Mouse (Mus musculus) embryonic facial prominence, embryonic 14.5 days (tissue): Measurements from ENCODE around the gene Sh3rf3. TPM values are rescaled to one million over a fixed set of nuclear protein-coding genes. Genes with fewer than 3 reads are reported as not detected.

Experiments used
- ATAC-seq: fragments of 200-750 bp; cut with Nextera tagmentation; 2 replicates; pipeline ENCODE4 v1.8.0; 2017; ENCODE audit warnings: low read depth, moderate number of reproducible peaks, moderate TSS enrichment
- DNase-seq: peaks from one replicate; pipeline ENCODE4 v3.0.0-alpha.2; 2015; ENCODE audit warnings: low spot score
- H3K27ac ChIP-seq: fragments of 300-500 bp; sonication (generic); replicated peaks from 2 replicates; pipeline ENCODE4 v1.5.1; 2014; ENCODE audit warnings: low read depth, mild to moderate bottlenecking, low read length, moderate library complexity
- H3K27me3 ChIP-seq: fragments of 300-500 bp; sonication (generic); replicated peaks from 2 replicates; pipeline ENCODE4 v1.6.1; 2014; ENCODE audit warnings: low read length; ENCODE audit not compliant: control insufficient read depth, insufficient read depth
- H3K36me3 ChIP-seq: fragments of 300-500 bp; sonication (generic); 2 replicates; pipeline ENCODE4 v1.6.1; 2014; ENCODE audit warnings: low read length, mixed read lengths; ENCODE audit not compliant: control insufficient read depth, insufficient read depth
- H3K4me1 ChIP-seq: fragments of 300-500 bp; sonication (generic); 2 replicates; pipeline ENCODE4 v1.6.1; 2014; ENCODE audit warnings: antibody characterized with exemption, low read length; ENCODE audit not compliant: control insufficient read depth, insufficient read depth
- H3K4me2 ChIP-seq: fragments of 300-500 bp; sonication (generic); 2 replicates; pipeline ENCODE4 v1.6.1; 2014; ENCODE audit warnings: low read depth, mild to moderate bottlenecking, low read length, moderate library complexity, mixed read lengths
- H3K4me3 ChIP-seq: fragments of 300-500 bp; sonication (generic); 2 replicates; pipeline ENCODE4 v1.5.1; 2014; ENCODE audit warnings: low read depth, mild to moderate bottlenecking, low read length
- H3K9ac ChIP-seq: fragments of 300-500 bp; sonication (generic); 2 replicates; pipeline ENCODE4 v1.6.1; 2014; ENCODE audit warnings: low read depth, mild to moderate bottlenecking, low read length, moderate library complexity, mixed read lengths
- H3K9me3 ChIP-seq: fragments of 300-500 bp; sonication (generic); 2 replicates; pipeline ENCODE4 v1.6.1; 2016; ENCODE audit warnings: low read length; ENCODE audit not compliant: control insufficient read depth
- WGBS: fragments of 180-500 bp; shearing (Covaris S2); extraction: QIAGEN DNeasy Blood & Tissue Kit; methylation state at CpG from one replicate; pipeline ENCODE4 v1.1.7; 2014; 5-methylcytosine and 5-hydroxymethylcytosine counted together
- polyA plus RNA-seq: library from polyadenylated mRNA; unstranded; fragments of >200 nt; fragmentation: Nextera tagmentation; extraction: Ambion mirVana; gene quantifications from 2 replicates; pipeline ENCODE4 v1.2.1, GENCODE M21; 2014

Sh3rf3 gene
- polyA plus RNA-seq, 1 experiment from 2014 or later, result 3.1 TPM

DNA sequence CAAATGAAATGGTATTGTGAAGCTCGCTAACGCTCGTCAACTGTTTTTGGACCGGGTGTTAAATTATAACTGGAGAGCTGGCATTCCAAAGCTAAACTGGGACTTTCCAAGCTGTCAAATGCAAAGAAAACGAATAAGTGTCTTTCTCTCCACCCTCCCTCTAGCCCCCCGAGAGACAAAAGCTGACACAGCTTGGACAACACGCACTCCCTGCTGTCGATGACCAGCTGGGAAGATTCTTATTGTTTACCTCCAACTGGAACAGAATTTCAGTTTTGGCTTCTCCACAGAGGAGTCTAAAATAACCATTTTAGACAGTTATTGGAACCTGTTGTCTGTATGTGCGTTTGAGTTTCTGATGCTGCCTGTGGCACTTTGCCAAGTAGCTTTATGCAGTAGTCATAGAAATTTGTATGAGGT is 123.3 kb downstream of the Sh3rf3 start:
- 0 out of 2 replicates have a peak, but pooled peaks cover 3% of the 10 kb centered on the region for H3K27me3 ChIP-seq
- H3K4me1 ChIP-seq, result 0 out of 2 replicates have a peak, but pooled peaks cover 18% of the 10 kb centered on the region
- DNase-seq (peak; percentile 39), ATAC-seq (no peak)
- H3K27ac ChIP-seq, result no peak overlapping the region
- H3K36me3 ChIP-seq, result no peaks in the 10 kb centered on the region
- WGBS, result 59% methylated on average over 9 of the region's 9 CpGs
- no peak overlapping the region for H3K4me2 ChIP-seq
- H3K4me3 ChIP-seq, result no peak overlapping the region
- H3K9ac ChIP-seq, result no peak overlapping the region
- no peaks in the 10 kb centered on the region for H3K9me3 ChIP-seq

GRCm38 (mm10) chr10:58937521-58937920 is 124.4 kb downstream of the Sh3rf3 start:
- Histone ChIP-seq H3K9me3 (no peaks in the 10 kb centered on the region), H3K4me1 (0 out of 2 replicates have a peak, but pooled peaks cover 15% of the 10 kb centered on the region), H3K27me3 (0 out of 2 replicates have a peak, but pooled peaks cover 3% of the 10 kb centered on the region), H3K4me2 (no peak overlapping the region), H3K9ac (no peak overlapping the region), H3K36me3 (no peaks in the 10 kb centered on the region), H3K27ac (no peak overlapping the region), H3K4me3 (no peak overlapping the region)
- 51% methylated on average over 3 of the region's 3 CpGs for WGBS
- DNase-seq (no peak), ATAC-seq (no peak)

GRCm38 (mm10) chr10:58942819-58943218 is 129.7 kb downstream of the Sh3rf3 start:
- 66% methylated on average over 3 of the region's 3 CpGs for WGBS
- no peaks in the 10 kb centered on the region for H3K9me3 ChIP-seq
- ATAC-seq, result no peak
- no peak overlapping the region for H3K9ac ChIP-seq
- H3K4me3 ChIP-seq, result no peak overlapping the region
- no peak overlapping the region for H3K4me2 ChIP-seq
- H3K36me3 ChIP-seq, result no peaks in the 10 kb centered on the region
- 0 out of 2 replicates have a peak, but pooled peaks cover 5% of the 10 kb centered on the region for H3K4me1 ChIP-seq
- H3K27me3 ChIP-seq, result 0 out of 2 replicates have a peak, but pooled peaks cover 3% of the 10 kb centered on the region
- no peak overlapping the region for H3K27ac ChIP-seq
- no peak for DNase-seq

DNA sequence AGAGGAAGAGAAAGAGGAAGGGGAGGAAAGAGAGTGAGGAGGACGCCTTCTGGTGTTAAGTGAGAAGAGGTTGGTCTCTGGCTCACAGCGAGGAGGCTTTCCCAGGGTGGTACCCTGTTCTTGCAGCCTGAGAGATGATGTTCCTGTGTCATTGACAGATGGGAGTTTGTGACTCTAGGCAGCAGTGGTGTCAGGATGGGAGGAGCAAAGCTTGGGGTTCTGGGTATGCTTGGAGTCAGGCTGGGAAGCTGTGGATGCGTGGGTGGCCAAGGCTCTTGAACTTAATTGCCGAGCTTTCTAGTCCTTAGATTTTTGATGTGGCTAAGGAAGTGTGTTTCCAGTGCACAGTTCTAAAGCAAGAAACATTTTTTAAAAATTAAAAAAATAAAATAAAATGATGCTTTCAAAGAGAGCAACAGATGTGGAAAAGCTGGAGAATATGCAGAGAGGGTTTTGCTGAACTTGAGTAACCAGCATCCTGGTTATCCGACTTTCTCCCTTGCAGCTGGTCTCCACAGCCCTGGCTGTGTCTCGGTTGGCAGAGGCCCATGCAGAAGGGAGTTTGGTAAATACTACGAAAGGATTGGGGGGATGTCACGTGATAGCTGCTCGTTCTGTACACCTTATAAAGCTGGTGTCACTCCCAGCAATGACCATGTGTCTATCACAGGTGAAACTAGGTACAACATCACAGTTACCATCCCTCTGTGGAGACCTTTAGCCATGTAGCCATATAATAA is 130.7 kb downstream of the Sh3rf3 start:
- H3K4me2 ChIP-seq, result no peak overlapping the region
- DNase-seq (no peak), ATAC-seq (0 out of 2 replicates have a peak, but pooled peaks have one; percentile 33)
- no peaks in the 10 kb centered on the region for H3K36me3 ChIP-seq
- H3K9me3 ChIP-seq, result no peaks in the 10 kb centered on the region
- 0 out of 2 replicates have a peak, but pooled peaks cover 3% of the 10 kb centered on the region for H3K27me3 ChIP-seq
- no peak overlapping the region for H3K27ac ChIP-seq
- 64% methylated on average over 9 of the region's 9 CpGs for whole genome bisulfite sequencing
- H3K4me3 ChIP-seq, result no peak overlapping the region
- H3K9ac ChIP-seq, result no peak overlapping the region
- H3K4me1 ChIP-seq, result 0 out of 2 replicates have a peak, but pooled peaks cover 5% of the 10 kb centered on the region

DNA sequence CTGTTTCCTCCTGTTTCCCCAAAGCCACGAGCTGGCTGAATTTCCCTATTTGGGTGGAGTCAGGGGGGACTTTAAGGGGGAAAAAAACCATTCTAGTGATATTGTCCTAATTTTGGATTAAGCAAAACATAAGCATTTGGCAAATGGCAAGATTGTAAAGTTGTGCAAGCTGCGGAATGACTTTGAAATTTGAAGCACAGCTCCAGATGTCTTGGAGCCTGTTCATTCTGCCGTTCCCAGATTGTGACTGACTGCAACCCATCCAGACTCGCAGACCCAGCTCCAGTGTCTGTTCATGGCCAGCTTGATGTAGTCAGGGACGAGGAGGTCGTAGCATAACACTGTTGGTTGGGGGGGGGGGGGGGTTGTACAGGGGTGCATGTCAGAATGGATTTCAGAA is 131.8 kb downstream of the Sh3rf3 start:
- Histone ChIP-seq H3K4me2 (no peak overlapping the region), H3K36me3 (no peaks in the 10 kb centered on the region), H3K4me3 (no peak overlapping the region), H3K27me3 (0 out of 2 replicates have a peak, but pooled peaks cover 2% of the 10 kb centered on the region), H3K27ac (no peak overlapping the region), H3K9me3 (no peaks in the 10 kb centered on the region), H3K4me1 (0 out of 2 replicates have a peak, but pooled peaks cover 5% of the 10 kb centered on the region), H3K9ac (no peak overlapping the region)
- 33% methylated on average over 6 of the region's 6 CpGs for WGBS
- ATAC-seq (peak; percentile 69), DNase-seq (peak; percentile 86)

DNA sequence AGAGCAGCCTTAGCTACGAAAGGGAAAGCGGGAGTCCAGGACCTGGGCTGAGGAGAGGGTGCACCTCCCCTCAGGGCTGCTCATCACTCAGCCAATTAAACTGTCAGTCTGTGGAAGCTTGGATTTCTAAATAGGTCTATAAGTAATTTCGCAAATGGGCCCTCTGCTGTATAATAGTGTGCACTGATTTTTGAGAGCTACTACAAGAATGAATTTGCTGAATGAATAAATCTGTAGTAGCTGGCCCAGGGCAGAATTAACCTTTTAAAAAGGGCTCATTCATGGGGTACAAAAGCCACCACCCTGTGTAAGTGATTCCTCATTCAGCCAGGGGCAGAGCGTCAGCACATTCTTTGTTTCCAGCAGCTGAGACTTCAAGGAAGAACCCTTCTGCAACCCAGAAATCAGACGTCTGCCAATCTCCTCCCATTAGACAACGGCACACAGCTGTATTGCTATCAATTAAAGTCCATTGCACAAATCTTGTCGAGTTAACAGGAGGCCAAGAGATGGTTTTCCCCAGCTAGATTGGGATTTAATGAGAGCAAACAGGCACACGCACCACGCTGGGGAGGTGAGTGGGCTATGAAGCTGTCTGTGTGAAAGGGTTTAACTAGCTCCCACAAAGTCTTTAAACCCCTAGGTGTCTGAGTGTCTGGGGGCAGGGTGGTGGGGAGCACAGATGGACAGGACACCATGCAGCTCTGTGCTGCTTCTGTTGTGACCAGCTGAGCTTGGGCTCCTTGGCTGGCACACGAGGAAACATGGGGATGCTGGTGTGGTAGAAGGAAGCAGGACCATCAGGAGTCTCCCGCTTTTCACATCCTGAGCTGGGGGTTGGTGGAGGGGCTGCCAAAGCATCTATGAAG is 136.8 kb downstream of the Sh3rf3 start:
- Histone ChIP-seq H3K27ac (no peak overlapping the region), H3K9me3 (no peaks in the 10 kb centered on the region), H3K4me1 (no peaks in the 10 kb centered on the region), H3K9ac (no peak overlapping the region), H3K4me3 (no peak overlapping the region), H3K27me3 (no peaks in the 10 kb centered on the region), H3K4me2 (no peak overlapping the region), H3K36me3 (no peaks in the 10 kb centered on the region)
- 42% methylated on average over 11 of the region's 11 CpGs for WGBS
- ATAC-seq (peak; percentile 15; the same call in 1 of the 2 replicates), DNase-seq (no peak)

DNA sequence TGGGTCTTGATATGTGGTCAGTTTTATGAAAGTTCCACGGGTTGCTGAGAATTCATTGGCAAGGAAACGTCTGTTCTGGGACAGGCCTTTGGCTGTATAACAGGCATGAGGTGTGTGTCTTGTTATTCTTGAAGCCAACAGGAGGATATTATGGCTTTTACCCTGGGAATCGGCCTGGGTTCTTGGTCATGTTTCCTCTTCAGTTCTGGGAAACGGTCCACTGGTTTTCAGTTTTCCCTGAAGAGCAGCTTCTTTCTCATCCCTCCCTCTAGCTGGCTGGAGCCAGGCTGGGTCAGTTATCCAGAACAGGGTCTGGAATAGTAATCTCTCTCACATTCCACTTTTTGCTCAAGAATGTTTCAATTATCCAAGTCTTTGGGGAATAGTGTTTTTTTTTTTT is 147.0 kb downstream of the Sh3rf3 start:
- Histone ChIP-seq H3K36me3 (no peaks in the 10 kb centered on the region), H3K9me3 (0 out of 2 replicates have a peak, but pooled peaks cover 5% of the 10 kb centered on the region), H3K4me1 (no peaks in the 10 kb centered on the region), H3K27me3 (no peaks in the 10 kb centered on the region), H3K4me2 (no peak overlapping the region), H3K27ac (no peak overlapping the region), H3K4me3 (no peak overlapping the region), H3K9ac (no peak overlapping the region)
- ATAC-seq (no peak), DNase-seq (peak; percentile 66)
- WGBS, result 41% methylated on average over 4 of the region's 4 CpGs

DNA sequence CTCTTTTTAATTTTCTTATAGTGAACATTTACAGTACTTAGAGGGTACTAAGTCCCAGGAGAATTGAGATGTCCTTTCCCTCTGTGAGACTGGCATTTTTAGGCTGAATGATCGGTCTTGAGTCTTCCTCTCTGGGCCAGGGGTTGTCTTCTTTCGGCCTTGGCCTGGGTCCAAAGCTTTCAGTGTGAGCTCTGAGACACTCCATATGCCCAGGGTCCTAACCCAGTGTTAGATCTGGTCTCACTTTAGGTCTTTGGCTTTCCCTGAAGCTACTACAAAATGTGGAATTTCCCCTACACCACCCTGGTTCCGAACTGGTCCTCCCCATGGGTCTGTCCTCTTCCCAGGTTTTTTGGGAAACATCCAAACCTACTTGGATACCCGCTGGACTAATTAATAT is 155.1 kb downstream of the Sh3rf3 start:
- H3K9me3 ChIP-seq, result no peaks in the 10 kb centered on the region
- no peak overlapping the region for H3K27ac ChIP-seq
- DNase-seq (no peak), ATAC-seq (no peak)
- H3K9ac ChIP-seq, result no peak overlapping the region
- no peaks in the 10 kb centered on the region for H3K27me3 ChIP-seq
- WGBS, result 73% methylated on average over 4 of the region's 4 CpGs
- H3K4me1 ChIP-seq, result no peaks in the 10 kb centered on the region
- H3K4me2 ChIP-seq, result no peak overlapping the region
- H3K36me3 ChIP-seq, result no peaks in the 10 kb centered on the region
- H3K4me3 ChIP-seq, result no peak overlapping the region
